Mouse (Mus musculus) lung, postnatal 36 days (tissue): ENCODE measurements around the gene Slc29a3.
A peak's percentile ranks its signal among the peaks of the same experiment; 100 is the strongest.
"Not testable (repeated sequence)": the region's sequence is repeated elsewhere in the genome, so short reads cannot be mapped to it uniquely, and the experiment has no call there.

Source experiments
- DNase-seq: peaks from one replicate; pipeline ENCODE4 v3.0.0; 2022; ENCODE audit warnings: mixed read lengths

Gene Slc29a3

DNA sequence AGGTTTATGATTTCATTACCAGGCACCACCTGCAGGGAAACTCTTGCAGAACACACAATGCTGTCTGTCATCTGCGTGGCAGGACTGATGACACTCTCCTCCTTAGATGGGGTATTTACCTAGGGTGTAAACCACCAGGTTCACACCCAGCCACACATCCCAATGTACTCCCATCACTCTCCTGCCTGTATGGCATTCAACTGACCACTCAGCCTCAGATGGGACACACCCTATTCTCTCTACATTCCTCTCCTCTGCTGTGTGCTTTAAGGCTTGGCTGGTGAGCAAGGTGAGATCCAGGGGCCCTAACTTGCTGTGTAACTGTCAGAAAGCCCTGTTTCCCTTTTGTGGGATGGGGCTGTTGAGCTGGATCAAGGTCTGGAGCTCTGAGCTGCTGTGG is 9.5 kb upstream of the Slc29a3 start:
- no peak for DNase-seq

DNA sequence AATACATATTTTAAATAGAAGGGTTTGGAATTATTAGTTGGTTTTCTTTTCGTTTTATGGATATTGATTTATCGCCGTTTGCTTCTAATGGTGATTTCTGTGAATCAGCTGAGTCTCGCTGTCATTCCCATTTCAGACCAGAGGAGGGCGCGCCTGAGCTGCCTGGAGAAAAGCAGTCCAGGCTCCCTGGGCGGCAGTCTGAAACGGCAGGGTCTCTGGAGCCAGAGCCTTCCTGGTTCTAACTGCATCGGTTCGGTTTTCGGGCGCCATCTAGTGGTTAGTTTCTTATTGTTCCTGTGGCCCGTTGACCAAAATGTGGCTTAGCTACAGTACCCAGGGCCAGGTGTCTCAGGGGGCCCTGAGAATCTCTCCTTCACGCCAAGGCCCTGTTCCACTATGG is 7.8 kb upstream of the Slc29a3 start:
- DNase-seq: peak; percentile 98

DNA sequence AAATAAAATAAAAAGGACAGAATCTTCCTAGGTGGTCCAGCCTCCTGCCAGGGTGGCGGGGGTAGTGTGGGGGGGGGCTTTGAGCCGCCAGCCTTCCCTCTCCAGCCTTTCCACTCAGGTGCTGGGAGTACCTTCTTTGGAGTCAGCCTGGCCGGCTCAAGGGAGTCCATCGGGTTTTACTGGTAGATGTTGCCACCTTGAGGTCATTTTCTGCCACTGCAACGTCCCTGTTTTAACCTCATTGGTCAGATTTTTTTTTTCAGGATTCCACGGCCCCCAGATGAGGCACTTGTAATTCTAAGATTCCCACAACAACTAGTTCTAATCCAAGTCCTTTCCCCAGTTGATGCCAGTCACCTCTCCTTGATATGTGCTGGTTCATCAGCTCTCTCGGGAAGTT is 4.4 kb upstream of the Slc29a3 start:
- DNase-seq: peak; percentile 88

DNA sequence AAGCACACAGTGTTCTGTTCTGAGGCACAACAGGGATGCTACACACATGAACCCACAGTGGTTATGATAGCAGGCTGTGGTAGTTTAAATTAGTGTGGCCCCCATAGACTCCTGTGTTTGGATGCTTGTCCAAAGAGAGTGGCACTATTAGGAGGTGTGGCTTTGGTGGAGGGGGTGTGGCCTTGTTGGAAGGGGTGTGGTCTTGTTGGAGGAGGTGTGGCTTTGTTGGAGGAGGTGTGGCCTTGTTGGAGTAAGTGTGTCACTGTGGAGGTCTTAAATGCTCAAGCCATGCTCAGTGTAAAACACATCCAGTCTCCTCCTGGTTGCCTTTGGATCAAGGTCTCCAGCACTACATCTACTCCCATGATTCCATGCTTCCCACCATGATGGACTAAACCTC is 3.6 kb upstream of the Slc29a3 start:
- DNase-seq: no peak

DNA sequence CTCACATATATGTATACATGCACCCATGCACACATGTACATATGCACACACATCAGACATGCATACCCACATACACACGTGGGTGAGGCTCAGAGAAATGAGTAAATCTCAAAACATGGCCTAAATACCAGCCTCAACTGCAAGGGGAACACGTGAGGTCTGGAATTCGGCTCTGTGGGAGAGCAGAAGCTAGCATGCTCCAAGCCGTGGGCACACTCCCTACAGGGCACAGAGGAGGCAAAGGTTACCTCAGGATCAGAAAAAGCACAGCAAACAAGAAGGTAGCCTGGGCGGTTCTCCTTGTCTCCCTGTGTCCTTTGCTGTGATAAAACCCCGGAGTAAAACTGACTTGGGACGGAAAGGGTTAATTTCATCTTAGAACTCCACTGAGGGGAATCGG is 1.3 kb upstream of the Slc29a3 start:
- DNase-seq: no peak

DNA sequence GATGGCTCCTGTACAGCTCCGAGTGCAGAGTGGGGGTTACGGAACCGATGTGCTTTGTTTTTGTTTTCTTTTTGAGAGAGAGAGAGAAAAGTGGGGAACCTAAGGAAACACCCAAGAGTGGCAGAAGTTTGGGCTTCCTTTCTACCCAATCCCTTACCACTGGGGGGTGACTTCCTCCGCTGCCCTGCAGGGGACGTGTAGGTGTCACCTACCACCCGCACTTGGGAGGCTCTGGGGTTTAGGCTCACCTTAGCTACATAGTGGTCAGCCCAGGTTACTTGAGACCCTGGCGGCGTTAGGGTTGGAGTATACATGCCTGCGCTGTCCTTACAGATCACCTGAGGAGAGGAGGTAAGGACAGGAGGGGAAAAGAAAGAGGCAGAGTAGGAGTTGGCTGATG is 667 bp upstream of the Slc29a3 start:
- peak; percentile 36 for DNase-seq

DNA sequence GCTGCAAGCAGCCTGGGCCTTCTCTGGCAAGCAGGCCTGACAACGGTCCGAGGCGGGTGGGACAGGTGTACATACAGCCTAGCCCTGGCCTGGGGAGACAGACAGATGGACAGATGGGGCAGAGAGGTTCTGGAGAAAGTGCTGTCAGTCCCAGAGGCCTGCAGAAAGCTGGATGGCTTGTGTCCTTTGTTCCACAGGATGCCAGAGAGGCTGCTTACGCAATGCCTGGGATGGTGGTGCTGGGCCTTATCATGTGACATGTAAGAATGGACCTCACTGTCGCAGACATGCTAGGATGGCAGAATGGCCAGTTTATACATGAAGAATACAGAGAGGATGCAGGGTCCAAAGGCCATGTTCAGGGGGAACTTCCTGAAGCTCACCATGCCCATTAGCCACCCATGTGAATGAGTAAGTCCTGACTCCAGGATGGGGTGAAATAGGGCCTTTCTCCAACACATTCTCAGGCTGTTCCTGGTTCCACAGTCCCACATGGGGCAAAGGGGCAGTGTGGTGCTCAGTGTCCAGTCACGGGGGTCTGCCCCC is 4.9 kb downstream of the Slc29a3 start:
- no peak for DNase-seq

DNA sequence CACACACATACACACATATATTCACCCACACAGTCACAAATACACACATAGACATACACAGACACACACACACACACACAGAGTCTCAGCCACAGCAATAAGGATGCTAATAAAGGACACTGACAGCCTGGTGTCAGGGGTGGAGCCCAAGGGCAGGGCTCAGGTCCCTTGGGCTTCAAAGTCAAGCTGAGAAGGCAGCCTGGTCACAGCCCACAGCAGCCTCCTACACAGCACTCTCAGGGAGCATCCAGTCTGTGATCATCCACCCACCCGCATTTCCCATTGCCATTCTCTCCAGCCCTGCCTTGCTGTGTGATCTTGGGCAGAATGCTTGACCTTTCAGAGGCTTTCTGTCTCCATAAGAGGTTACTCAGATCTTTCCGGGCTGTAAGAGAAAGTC is 6.1 kb downstream of the Slc29a3 start:
- DNase-seq: peak; percentile 13

DNA sequence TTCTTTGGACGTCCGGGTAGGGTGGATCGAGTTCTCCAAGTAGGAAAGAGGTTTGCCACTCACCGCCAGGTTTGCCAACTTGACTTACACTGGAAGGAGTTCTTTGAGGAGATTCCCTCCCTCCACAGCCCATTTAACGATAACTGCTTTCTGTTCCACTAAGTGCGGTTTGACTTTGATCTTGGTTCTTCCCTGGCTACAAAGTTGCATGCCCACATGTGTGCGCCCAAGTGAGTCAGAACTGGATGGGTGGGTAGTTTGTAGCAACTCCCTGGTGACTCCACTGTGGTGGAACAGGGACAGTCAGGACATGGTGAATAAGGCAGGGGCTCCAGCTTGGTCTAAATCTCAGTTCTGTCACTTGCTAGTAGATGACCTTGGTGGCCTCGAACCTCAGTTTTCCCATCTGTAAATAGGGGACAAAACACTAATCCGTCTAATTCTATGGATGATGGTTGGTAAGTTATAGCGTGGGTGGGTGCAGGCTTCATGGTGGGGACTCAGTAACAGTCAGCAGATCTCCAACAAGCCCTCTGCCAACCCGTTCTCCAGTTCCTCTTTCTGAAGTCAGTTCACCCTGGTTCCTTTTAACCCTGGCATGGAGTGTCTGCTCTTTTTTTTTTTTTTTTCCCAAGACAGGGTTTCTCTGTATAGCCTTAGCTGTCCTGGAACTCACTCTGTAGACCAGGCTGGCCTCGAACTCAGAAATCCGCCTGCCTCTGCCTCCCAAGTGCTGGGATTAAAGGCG is 7.9 kb downstream of the Slc29a3 start:
- DNase-seq: peak; percentile 34

DNA sequence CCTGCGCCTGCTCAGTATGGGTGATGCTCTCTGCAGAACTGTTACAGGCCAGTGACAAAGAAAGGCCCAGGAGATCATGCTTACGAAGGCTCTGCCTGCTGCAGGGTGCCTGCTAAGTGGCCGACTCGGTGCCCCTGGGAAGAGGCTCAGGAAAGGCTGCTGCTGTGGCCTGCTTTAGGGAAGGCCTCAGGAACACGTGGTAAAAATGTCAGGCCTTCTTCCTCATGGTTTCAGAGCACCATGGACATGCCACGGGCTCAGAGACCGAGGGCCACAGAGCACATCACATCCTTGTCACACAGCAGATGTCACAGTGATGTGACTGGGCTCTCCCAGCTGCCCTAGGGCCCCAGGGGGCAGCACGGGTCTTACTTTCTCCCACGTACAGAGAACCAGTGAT is 8.9 kb downstream of the Slc29a3 start:
- no peak for DNase-seq

DNA sequence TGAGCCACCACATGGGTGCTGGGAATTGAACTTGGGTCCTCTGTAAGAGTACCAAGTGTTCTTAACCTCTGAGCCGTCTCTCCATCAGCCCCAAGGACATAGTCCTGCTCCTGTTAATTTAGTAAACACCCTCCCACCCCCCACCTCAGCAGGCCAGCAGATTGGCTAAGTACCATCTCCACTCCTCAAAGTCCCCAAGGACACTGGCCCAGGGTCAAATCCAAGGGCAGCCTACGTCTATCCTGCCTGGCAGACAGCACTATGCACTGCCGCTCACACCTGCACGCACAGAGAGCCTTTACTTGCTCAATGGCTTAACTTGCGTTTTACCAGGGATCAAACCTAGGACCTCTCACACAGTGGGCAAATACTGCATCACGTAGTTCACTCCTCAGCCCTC is 9.7 kb downstream of the Slc29a3 start:
- DNase-seq: no peak

DNA sequence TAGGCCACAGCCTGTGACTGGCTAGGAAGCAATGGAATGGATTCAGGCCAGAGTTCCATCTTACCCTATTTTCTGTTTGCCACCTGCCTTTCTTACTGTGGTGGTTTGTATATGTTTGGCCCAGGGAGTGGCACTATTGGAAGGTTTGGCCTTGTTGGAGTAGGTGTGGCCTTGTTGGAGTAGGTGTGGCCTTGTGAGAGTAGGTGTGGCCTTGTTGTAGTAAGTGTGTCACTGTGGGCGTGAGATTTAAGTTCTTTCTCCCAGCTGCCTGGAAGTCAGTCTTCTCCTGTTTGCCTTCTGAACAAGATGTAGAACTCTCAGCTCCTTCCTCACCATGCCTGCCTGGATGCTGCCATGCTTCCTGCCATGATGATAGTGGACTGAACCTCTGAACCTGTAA is 10.3 kb downstream of the Slc29a3 start:
- DNase-seq: not testable (repeated sequence)

DNA sequence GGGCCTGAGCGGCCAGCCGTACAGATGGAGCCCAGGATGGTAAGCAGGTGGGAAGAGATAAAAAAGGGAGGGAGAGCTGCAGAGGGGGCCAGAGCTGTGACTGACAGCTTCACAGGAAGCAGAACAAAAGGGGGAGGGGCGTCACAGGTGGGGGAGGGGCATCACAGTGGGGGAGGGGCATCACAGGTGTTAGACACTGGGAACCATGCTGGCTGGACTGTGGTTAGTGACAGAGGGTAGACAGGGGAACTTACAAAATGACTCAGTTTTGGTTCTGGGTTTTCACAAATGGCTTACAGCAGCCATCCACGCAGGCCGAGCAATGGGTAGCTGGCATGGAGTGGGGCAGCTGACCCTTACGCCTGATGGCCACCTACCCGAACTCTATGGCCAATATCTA is 11.2 kb downstream of the Slc29a3 start:
- DNase-seq: no peak

DNA sequence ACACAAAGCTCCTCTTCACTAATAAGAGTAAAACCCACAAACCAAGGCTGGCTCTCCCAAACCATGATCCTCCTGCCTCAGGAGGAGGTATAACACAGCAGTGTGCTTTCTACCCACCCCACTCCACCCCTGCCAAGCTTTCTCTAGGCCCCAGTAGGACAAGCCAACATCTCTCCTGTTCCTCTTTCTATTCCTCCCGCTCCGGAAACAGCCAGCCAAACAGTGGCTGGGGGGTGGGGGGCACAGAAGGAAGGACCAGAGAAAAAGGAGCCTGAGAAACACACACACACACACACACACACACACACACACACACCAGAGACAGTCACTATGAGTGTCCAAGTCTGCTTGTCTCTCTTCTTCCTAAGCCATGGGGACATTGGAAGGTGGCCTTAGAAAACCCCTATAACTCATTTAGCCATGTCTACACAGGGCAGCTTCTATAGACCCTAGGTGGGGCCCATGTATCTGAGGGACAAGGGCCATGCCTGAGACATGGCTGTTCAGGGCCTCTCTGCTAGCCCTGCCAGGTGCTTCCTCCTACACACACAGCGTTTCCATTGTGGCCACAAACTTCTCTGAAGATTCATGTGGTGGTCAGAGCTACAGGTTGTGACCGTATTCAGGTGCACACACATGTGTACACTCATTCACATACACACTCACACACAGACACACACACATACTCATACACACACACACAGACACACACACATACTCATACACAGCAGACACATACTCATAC is 12.8 kb downstream of the Slc29a3 start:
- no peak for DNase-seq

DNA sequence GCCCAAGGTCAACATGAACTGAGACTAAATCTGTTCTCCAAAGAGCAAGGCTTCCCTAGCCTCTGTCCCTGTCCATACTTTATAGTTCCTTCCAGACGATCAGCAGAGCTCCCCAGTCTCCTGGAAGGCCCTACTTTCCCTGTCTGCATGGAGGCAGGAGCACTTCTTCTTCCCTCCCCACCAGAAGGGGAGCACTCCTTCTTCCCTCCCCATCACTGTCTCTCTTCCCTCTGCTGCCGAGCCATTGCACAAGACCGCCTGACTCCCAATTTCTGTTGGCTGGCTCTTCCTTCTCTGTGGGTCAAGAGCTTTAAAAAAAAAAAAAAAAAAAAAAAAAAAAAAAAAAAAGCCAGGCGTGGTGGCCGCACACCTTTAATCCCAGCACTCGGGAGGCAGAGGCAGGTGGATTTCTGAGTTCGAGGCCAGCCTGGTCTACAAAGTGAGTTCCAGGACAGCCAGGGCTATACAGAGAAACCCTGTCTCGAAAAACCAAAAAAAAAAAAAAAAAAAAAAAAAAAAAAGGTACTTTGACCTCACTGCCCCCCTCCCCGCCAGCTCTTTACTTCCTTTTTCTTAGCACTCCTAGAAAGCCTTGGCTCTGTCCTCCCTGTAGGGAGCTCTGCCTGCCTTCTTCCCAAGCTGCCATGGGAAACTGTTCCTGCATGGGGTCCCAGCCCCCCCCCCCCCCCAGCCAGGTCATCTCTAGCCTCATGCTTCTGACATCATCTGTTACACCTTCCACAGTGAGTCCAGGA is 14.5 kb downstream of the Slc29a3 start:
- DNase-seq: peak; percentile 33

DNA sequence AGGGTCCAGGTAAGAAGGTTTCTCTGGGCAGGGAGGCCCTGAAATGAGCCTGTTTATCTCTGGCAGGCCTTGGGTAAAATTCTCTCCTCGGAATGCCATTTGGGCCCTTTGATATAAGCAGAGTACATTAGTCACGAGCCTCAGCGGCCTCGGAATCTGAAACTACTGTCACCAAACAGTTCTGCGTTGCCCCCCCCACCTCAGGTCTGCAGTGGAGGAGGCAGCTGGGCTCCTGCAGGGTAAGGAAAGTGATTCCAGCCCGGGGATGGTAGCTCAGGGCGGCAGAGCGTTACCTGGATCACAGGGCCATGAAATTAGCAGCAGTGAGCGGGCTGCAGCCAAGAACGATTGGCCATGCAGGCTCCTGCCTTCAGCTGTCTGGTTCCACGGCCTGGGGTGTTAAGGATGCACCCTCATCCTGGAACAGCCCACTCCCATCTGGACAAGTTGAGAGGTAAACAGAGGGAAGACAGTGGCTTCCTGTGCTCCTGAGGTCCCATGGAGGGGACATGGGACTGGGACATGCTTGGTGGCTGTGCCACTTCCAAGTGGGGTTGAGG is 15.3 kb downstream of the Slc29a3 start:
- no peak for DNase-seq

DNA sequence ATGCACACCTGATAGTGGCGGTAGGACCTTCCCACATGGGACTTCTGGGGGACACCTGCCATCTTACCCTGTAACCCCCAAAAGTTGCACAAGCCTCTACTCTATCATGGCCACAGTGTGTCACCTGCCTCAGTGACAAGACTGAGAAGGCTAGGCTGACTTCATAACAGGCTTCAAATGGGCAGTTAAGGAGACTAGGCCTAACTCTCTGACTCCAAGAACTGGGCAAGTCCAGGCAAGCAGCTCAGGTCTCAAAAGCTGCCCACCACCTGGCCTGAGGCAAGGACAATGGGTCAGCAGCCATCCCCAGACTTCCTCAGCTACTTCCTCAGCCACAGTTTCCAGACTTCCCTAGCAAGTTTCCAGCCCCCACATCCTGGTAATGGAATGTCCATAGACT is 16.9 kb downstream of the Slc29a3 start:
- DNase-seq: no peak

DNA sequence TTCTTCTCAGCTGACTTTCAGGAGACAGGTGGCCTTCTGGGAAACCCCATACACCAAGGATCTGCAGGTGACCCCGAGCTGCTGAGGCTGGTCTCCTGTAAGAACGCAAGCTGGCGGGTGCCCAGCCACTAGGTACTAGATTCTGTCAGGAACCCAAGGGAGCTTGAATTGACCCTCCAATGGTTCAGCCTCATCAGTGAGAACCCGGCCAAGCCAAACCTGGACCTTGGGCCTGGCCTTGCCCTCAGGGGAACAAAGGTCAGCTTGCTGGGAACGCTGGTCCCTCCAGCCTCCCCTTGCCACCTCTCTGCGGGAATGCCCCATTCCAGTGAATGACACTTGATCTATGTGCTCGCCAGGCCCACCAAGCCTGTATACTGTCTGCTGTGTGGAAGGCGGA is 19.1 kb downstream of the Slc29a3 start:
- no peak for DNase-seq

DNA sequence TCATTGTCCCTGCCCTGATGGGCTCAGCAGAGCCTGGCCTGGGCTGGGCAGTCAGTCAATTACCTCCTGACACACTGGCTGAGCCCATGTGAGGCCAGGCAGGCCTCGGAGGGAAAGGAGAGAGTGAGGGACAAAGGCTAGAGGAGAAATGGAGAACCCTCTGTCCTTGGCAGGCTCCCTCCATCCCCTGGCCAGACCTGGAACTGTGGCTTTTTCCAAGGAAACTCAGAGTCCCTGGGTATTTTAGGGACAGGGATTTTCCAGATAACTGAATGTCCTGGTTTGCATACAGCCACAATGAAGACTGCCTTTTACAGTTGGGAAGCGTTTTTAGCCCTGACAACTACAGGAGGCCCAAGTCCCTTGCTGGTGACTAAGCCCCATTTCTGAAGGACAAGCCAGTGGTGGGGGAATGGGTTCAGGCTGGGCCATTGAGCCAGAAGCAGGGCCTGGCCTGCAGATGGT is 20.2 kb downstream of the Slc29a3 start:
- no peak for DNase-seq

DNA sequence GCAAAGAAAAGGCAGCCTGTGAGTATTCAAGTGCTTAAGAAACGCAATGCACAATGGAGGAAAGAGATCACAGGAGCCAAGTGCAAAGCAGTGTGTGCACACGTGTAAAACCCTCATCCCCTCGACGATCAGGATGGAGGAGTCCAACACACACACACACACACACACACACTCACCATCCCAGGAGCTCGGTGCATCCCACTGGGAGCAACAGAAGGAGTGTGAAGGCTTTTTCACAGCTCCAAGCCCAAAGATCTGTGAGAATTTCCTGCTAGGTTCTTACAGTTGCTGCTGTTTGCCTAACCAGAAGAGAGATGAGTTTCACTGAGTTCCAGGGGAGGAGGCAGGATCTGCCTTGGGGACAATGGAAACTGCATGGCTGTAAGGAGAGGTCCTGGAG is 20.9 kb downstream of the Slc29a3 start:
- no peak for DNase-seq

DNA sequence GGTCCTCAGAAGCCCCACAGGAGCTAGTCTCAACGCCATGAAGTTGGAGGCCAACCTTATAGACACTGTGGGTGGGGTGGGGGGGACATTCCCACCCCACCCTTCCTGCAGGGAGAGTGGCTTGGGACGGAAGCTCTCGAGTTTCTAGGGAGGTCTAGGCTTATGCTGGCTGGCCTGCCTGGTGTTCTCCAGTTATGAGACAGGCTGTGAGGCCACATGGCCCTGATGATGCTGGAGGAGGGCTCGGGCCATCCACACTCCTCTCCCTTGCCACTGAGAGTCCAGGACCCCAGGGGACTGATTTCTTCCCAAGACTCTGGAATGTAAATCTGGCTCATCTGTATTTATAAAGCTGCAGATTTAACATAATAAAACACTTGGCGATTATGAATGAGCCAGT is 25.3 kb downstream of the Slc29a3 start:
- no peak for DNase-seq

DNA sequence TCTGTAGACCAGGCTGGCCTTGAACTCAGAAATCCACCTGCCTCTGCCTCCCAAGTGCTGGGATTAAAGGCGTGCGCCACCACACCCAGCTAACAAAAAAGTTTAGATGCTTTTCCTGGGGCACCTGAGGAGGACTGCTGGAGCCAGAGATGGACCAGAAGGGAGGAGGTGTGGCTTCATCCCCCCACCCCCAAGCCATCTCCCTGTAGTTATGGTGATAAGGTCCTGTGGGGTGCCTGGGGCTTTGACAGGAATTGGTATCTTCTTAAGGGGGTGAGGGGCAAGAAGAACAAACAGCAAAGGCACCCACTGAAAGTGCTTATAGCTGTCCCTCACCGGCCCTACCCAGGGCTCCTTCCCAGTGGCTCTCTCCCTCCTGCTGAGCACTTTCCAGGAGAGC is 25.7 kb downstream of the Slc29a3 start:
- no peak for DNase-seq

DNA sequence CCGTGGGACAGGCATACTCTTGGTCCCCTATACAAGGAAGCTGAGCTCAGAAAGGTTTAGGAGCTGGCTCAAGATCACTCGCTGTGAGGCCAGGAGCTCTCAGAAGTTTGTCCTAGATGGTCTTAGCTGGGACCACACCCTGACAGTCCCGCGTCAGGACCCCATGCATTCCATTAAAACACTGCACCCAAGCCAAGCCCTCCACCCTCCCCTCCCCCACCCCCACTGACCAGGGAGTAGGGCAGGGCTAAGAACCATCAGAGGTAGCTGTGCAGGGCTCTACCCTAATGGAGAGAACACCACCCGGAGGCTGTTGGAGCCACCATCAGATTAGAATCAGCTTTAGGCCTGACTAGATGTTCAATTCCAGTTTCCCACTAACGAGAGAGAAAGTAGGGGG is 28.1 kb downstream of the Slc29a3 start:
- no peak for DNase-seq
